Mouse (Mus musculus) liver, adult 2 months (tissue): ENCODE measurements around the gene Cemip2.

Experiments used
- CTCF ChIP-seq: fragments of 200-500 bp; IDR thresholded peaks from 2 replicates; pipeline ENCODE4 v1.5.1; 2011; ENCODE audit warnings: low read depth, low read length, control low read depth
- POLR2A ChIP-seq: fragments of 200-500 bp; IDR thresholded peaks from 2 replicates; pipeline ENCODE4 v1.6.1; 2011; ENCODE audit warnings: low read length, control low read depth; ENCODE audit not compliant: insufficient read depth; ENCODE audit errors: extremely low read depth

GRCm38 (mm10) chr19:21784331-21785131 is 6.4 kb downstream of the Cemip2 start:
- TF ChIP-seq CTCF, result no peak
- TF ChIP-seq POLR2A, result no peak
